Mouse (Mus musculus): ENCODE results near the gene Vmn1r40. TPM values are rescaled to one million over a fixed set of nuclear protein-coding genes. Genes with fewer than 3 reads are reported as not detected.

Gene Vmn1r40
- polyA plus RNA-seq, 1 experiment, result not detected

- TF ChIP-seq POLR2A (IDR thresholded peaks at IDR 0.05; ENCODE audit: low read depth, low read length) (no peak), CTCF (conservative IDR thresholded peaks at IDR 0.05; ENCODE audit: insufficient read depth, insufficient read length, low read depth, low read length) (peak; percentile 89)
- H3K27me3 ChIP-seq (replicated peaks; ENCODE audit: control insufficient read depth, insufficient read depth, low read length), result no peaks in the 10 kb centered on the region
- H3K4me3 ChIP-seq (ENCODE audit: insufficient read depth, low read depth, low read length), result no peak overlapping the region
- WGBS, result 22% methylated on average over 10 of the region's 10 CpGs
- H3K4me1 ChIP-seq (ENCODE audit: control insufficient read depth, insufficient read depth, low read length), result no peaks in the 10 kb centered on the region
- peak; percentile 70 for DNase-seq
- H3K36me3 ChIP-seq (ENCODE audit: control insufficient read depth, insufficient read depth, low read length), result no peaks in the 10 kb centered on the region
- no peak overlapping the region for H3K27ac ChIP-seq (ENCODE audit: insufficient read depth, low read depth, low read length)
These were observed 28.0 kb upstream of the Vmn1r40 start for GRCm38 (mm10) chr6:89679291-89679835.

GRCm38 (mm10) chr6:89680155-89680554, 27.2 kb upstream of the Vmn1r40 start:
- H3K36me3 ChIP-seq (ENCODE audit: control insufficient read depth, insufficient read depth, low read length), result no peaks in the 10 kb centered on the region
- 11% methylated on average over 8 of the region's 8 CpGs for WGBS
- no peak overlapping the region for H3K27ac ChIP-seq (ENCODE audit: insufficient read depth, low read depth, low read length)
- TF ChIP-seq POLR2A (IDR thresholded peaks at IDR 0.05; ENCODE audit: low read depth, low read length) (no peak), CTCF (conservative IDR thresholded peaks at IDR 0.05; ENCODE audit: insufficient read depth, insufficient read length, low read depth, low read length) (peak; percentile 92)
- H3K4me1 ChIP-seq (ENCODE audit: control insufficient read depth, insufficient read depth, low read length), result no peaks in the 10 kb centered on the region
- H3K27me3 ChIP-seq (replicated peaks; ENCODE audit: control insufficient read depth, insufficient read depth, low read length), result no peaks in the 10 kb centered on the region
- DNase-seq, result peak; percentile 85
- H3K4me3 ChIP-seq (ENCODE audit: insufficient read depth, low read depth, low read length), result no peak overlapping the region

GRCm38 (mm10) chr6:89684231-89684630, 23.1 kb upstream of the Vmn1r40 start:
- no peaks in the 10 kb centered on the region for H3K4me1 ChIP-seq (ENCODE audit: control insufficient read depth, insufficient read depth, low read length)
- H3K36me3 ChIP-seq (ENCODE audit: control insufficient read depth, insufficient read depth, low read length), result no peaks in the 10 kb centered on the region
- H3K27me3 ChIP-seq (replicated peaks; ENCODE audit: control insufficient read depth, insufficient read depth, low read length), result no peaks in the 10 kb centered on the region
- no peak overlapping the region for H3K27ac ChIP-seq (ENCODE audit: insufficient read depth, low read depth, low read length)
- 22% methylated on average over 1 of the region's 1 CpGs for WGBS
- DNase-seq, result peak; percentile 15
- TF ChIP-seq POLR2A (IDR thresholded peaks at IDR 0.05; ENCODE audit: low read depth, low read length) (no peak), CTCF (conservative IDR thresholded peaks at IDR 0.05; ENCODE audit: insufficient read depth, insufficient read length, low read depth, low read length) (peak; percentile 26; the same call in 1 of the 2 replicates)
- H3K4me3 ChIP-seq (ENCODE audit: insufficient read depth, low read depth, low read length), result no peak overlapping the region

GRCm38 (mm10) chr6:89687100-89687499, 20.2 kb upstream of the Vmn1r40 start:
- peak; percentile 12 for DNase-seq
- no peaks in the 10 kb centered on the region for H3K4me1 ChIP-seq (ENCODE audit: control insufficient read depth, insufficient read depth, low read length)
- H3K4me3 ChIP-seq (ENCODE audit: insufficient read depth, low read depth, low read length), result no peak overlapping the region
- no peak overlapping the region for H3K27ac ChIP-seq (ENCODE audit: insufficient read depth, low read depth, low read length)
- WGBS, result 38% methylated on average over 1 of the region's 1 CpGs
- no peaks in the 10 kb centered on the region for H3K36me3 ChIP-seq (ENCODE audit: control insufficient read depth, insufficient read depth, low read length)
- TF ChIP-seq POLR2A (IDR thresholded peaks at IDR 0.05; ENCODE audit: low read depth, low read length) (no peak), CTCF (conservative IDR thresholded peaks at IDR 0.05; ENCODE audit: insufficient read depth, insufficient read length, low read depth, low read length) (no peak)
- H3K27me3 ChIP-seq (replicated peaks; ENCODE audit: control insufficient read depth, insufficient read depth, low read length), result no peaks in the 10 kb centered on the region

- no peak overlapping the region for H3K27ac ChIP-seq (ENCODE audit: insufficient read depth, low read depth, low read length)
These were observed 716 bp upstream of the Vmn1r40 start for GRCm38 (mm10) chr6:89706624-89707023.

GRCm38 (mm10) chr6:89718051-89718450, 10.7 kb downstream of the Vmn1r40 start:
- no peaks in the 10 kb centered on the region for H3K36me3 ChIP-seq (ENCODE audit: control insufficient read depth, insufficient read depth, low read length)

More at GRCm38 (mm10) chr6:89706624-89707023, 716 bp upstream of the Vmn1r40 start:
- TF ChIP-seq CTCF (conservative IDR thresholded peaks at IDR 0.05; ENCODE audit: insufficient read depth, insufficient read length, low read depth, low read length), result no peak
- TF ChIP-seq POLR2A (IDR thresholded peaks at IDR 0.05; ENCODE audit: low read depth, low read length), result no peak
- H3K36me3 ChIP-seq (ENCODE audit: control insufficient read depth, insufficient read depth, low read length), result no peaks in the 10 kb centered on the region
- no peaks in the 10 kb centered on the region for H3K27me3 ChIP-seq (replicated peaks; ENCODE audit: control insufficient read depth, insufficient read depth, low read length)
- 64% methylated on average over 2 of the region's 2 CpGs for WGBS
- DNase-seq, result no peak
- no peaks in the 10 kb centered on the region for H3K4me1 ChIP-seq (ENCODE audit: control insufficient read depth, insufficient read depth, low read length)
- H3K4me3 ChIP-seq (ENCODE audit: insufficient read depth, low read depth, low read length), result no peak overlapping the region

GRCm38 (mm10) chr6:89740466-89740865, 33.1 kb downstream of the Vmn1r40 start, which contains the start of gene Vmn1r41:
Gene Vmn1r41, plus strand, starts transcription at chr6:89740766.
- TF ChIP-seq CTCF (conservative IDR thresholded peaks at IDR 0.05; ENCODE audit: insufficient read depth, insufficient read length, low read depth, low read length), result no peak
- no peak for TF ChIP-seq POLR2A (IDR thresholded peaks at IDR 0.05; ENCODE audit: low read depth, low read length)
- Histone ChIP-seq H3K4me3 (ENCODE audit: insufficient read depth, low read depth, low read length) (no peak within 1 kb of the TSS), H3K27me3 (replicated peaks; ENCODE audit: control insufficient read depth, insufficient read depth, low read length) (no peaks in the 10 kb centered on the region), H3K4me1 (ENCODE audit: control insufficient read depth, insufficient read depth, low read length) (no peaks in the 10 kb centered on the region), H3K36me3 (ENCODE audit: control insufficient read depth, insufficient read depth, low read length) (no peaks in the 10 kb centered on the region), H3K27ac (ENCODE audit: insufficient read depth, low read depth, low read length) (no peak within 1 kb of the TSS)
- no peak for DNase-seq

More at GRCm38 (mm10) chr6:89718051-89718450, 10.7 kb downstream of the Vmn1r40 start:
- Histone ChIP-seq H3K27me3 (replicated peaks; ENCODE audit: control insufficient read depth, insufficient read depth, low read length) (no peaks in the 10 kb centered on the region), H3K4me3 (ENCODE audit: insufficient read depth, low read depth, low read length) (no peak overlapping the region), H3K27ac (ENCODE audit: insufficient read depth, low read depth, low read length) (no peak overlapping the region), H3K4me1 (ENCODE audit: control insufficient read depth, insufficient read depth, low read length) (no peaks in the 10 kb centered on the region)
- TF ChIP-seq POLR2A (IDR thresholded peaks at IDR 0.05; ENCODE audit: low read depth, low read length) (no peak), CTCF (conservative IDR thresholded peaks at IDR 0.05; ENCODE audit: insufficient read depth, insufficient read length, low read depth, low read length) (no peak)
- no peak for DNase-seq

All from kidney, adult 2 months (tissue).